Mouse (Mus musculus) heart, embryonic 12.5 days (tissue): ENCODE data around the gene Fam126b. TPM values are rescaled to one million over a fixed set of nuclear protein-coding genes. Genes with fewer than 3 reads are reported as not detected.
"Not testable (repeated sequence)": the region's sequence is repeated elsewhere in the genome, so short reads cannot be mapped to it uniquely, and the experiment has no call there.

ENCODE experiments used
- ATAC-seq: fragments of 200-750 bp; cut with Nextera tagmentation; 2 replicates; pipeline ENCODE4 v1.8.0; 2017; ENCODE audit warnings: moderate TSS enrichment, moderate library complexity; ENCODE audit not compliant: insufficient number of reproducible peaks, low FRiP score
- H3K27ac ChIP-seq: fragments of 300-500 bp; sonication (generic); 2 replicates; pipeline ENCODE4 v1.5.1; 2016; ENCODE audit warnings: mild to moderate bottlenecking, moderate library complexity; ENCODE audit not compliant: poor library complexity, severe bottlenecking
- H3K27me3 ChIP-seq: fragments of 300-500 bp; sonication (generic); replicated peaks from 2 replicates; pipeline ENCODE4 v1.6.1; 2016; ENCODE audit warnings: mild to moderate bottlenecking, moderate library complexity
- H3K36me3 ChIP-seq: fragments of 300-500 bp; sonication (generic); 2 replicates; pipeline ENCODE4 v1.6.1; 2016; ENCODE audit warnings: mild to moderate bottlenecking, moderate library complexity
- H3K4me1 ChIP-seq: fragments of 300-500 bp; sonication (generic); replicated peaks from 2 replicates; pipeline ENCODE4 v1.6.1; 2016; ENCODE audit warnings: mild to moderate bottlenecking
- H3K4me2 ChIP-seq: fragments of 300-500 bp; sonication (generic); 2 replicates; pipeline ENCODE4 v1.6.1; 2016; ENCODE audit warnings: mild to moderate bottlenecking, moderate library complexity
- H3K4me3 ChIP-seq: fragments of 300-500 bp; sonication (generic); 2 replicates; pipeline ENCODE4 v1.5.1; 2016; ENCODE audit warnings: mild to moderate bottlenecking
- H3K9ac ChIP-seq: fragments of 300-500 bp; sonication (generic); 2 replicates; pipeline ENCODE4 v1.6.1; 2016; ENCODE audit warnings: mild to moderate bottlenecking, moderate library complexity
- H3K9me3 ChIP-seq: fragments of 300-500 bp; sonication (generic); replicated peaks from 2 replicates; pipeline ENCODE4 v1.6.1; 2016; ENCODE audit warnings: mild to moderate bottlenecking, moderate library complexity
- WGBS: fragments of 180-500 bp; shearing (Covaris S2); methylation state at CpG from one replicate; pipeline ENCODE4 v1.1.7; 2016; 5-methylcytosine and 5-hydroxymethylcytosine counted together
- polyA plus RNA-seq: library from polyadenylated mRNA; unstranded; fragments of >200 nt; fragmentation: Nextera tagmentation; extraction: Ambion mirVana; gene quantifications from 2 replicates; pipeline ENCODE4 v1.2.1, GENCODE M21; 2016

The Fam126b gene
- polyA plus RNA-seq, 1 experiment from 2014 or later: 4.9 TPM

DNA sequence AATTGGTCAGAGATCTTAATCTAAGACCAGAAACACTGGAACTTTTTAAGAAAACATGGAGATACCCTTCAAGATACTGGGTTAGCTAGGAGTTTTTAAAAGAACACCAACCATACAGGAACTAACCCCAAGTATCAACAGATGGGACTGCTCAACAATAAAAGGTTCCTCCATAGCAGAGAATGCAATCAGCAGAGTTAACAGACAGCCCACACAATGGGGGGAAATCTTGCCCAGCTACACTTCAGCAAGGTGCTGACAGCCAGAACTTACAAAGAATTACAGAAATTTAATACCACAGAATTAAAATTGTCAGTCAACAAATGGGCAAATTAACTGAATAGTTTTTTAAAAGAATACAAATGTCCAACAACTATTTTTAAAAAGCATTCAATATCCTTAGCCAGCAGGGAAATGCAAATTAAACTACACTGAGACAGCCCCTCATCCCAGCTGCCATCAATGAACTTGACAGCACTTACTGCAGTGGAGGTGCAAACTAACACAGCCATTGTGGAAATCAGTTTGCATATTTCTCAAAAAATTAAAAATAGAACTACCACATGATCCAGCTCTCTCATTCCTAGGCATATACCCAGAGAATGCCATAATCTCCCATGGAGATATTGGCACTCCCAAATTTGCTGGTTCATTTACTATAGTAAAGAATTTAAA is 17.5 kb downstream of the Fam126b start:
- Histone ChIP-seq H3K27ac (no peak overlapping the region), H3K27me3 (no peaks in the 10 kb centered on the region), H3K9ac (no peak overlapping the region), H3K4me1 (no peaks in the 10 kb centered on the region), H3K4me3 (no peak overlapping the region), H3K36me3 (no peaks in the 10 kb centered on the region), H3K9me3 (no peaks in the 10 kb centered on the region), H3K4me2 (no peak overlapping the region)
- ATAC-seq: no peak

DNA sequence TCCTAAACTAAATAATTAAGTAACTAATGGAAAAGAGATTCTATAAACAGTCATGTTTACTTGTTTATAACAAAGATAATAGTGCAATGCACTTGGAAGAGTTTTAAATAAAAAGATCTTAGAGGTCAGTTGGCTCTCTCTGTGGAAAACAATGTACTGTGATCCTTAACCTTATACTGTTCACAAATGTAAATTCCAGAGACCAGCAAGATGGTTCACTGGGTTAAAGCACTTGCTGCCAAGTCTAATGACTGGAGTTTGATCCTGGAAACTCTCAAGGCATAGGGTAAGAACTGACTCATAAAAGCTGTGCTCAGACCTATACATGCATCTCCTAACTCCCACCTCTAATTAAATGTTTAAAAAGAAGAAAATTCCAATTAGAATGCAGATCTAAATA is 19.5 kb downstream of the Fam126b start:
- H3K9me3 ChIP-seq: no peaks in the 10 kb centered on the region
- H3K4me2 ChIP-seq: no peak overlapping the region
- H3K4me1 ChIP-seq: no peaks in the 10 kb centered on the region
- H3K9ac ChIP-seq: no peak overlapping the region
- no peaks in the 10 kb centered on the region for H3K27me3 ChIP-seq
- peaks cover 7% of the 10 kb centered on the region for H3K36me3 ChIP-seq
- no peak overlapping the region for H3K27ac ChIP-seq
- no peak for ATAC-seq
- no peak overlapping the region for H3K4me3 ChIP-seq

DNA sequence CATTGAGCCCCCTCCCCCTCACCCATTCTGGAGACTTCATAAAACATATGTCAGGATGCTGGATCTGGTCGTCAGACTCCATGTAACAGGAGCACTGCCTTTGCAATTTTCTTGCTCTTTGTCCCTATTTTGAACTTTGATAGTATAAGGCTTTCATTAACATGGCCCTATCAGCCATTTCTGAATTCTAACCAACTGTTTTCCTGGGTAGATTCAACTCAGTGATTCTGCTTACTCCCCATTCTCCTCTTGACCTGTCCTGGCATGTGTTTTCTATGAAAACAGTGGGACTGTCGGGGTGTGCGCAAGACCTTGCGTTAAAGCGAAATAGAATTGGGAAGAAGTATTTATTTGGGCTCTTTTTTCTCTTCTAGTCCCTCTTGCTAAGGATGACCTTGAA is 21.1 kb downstream of the Fam126b start:
- Histone ChIP-seq H3K4me3 (no peak overlapping the region), H3K4me2 (no peak overlapping the region), H3K27ac (no peak overlapping the region), H3K9ac (no peak overlapping the region), H3K36me3 (peaks cover 12% of the 10 kb centered on the region), H3K27me3 (no peaks in the 10 kb centered on the region), H3K9me3 (no peaks in the 10 kb centered on the region), H3K4me1 (no peaks in the 10 kb centered on the region)
- 90% methylated on average over 5 of the region's 5 CpGs for WGBS
- ATAC-seq: no peak

DNA sequence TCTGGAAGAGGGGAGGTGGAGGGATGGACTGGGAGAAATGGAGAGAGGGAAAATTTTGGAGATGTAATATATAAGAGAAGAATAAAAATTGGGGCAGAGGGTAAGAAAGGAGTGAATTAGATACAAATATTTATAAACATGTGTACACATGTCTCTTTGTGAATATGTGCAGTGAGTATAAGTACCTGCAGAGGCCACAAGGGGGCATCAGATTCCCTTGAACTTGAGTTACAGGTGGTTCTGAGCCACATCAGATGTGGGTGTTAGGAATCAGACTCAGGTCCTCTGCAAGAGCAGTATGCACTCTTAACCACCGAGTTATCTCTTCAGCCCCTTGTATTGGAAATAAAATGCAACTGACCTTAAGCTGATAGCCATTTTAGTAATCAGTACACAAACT is 23.7 kb downstream of the Fam126b start:
- Histone ChIP-seq H3K4me3 (no peak overlapping the region), H3K9ac (no peak overlapping the region), H3K27me3 (no peaks in the 10 kb centered on the region), H3K4me2 (no peak overlapping the region), H3K27ac (no peak overlapping the region), H3K36me3 (peaks cover 15% of the 10 kb centered on the region), H3K9me3 (no peaks in the 10 kb centered on the region), H3K4me1 (no peaks in the 10 kb centered on the region)
- no peak for ATAC-seq
- 91% methylated on average over 1 of the region's 1 CpGs for WGBS

DNA sequence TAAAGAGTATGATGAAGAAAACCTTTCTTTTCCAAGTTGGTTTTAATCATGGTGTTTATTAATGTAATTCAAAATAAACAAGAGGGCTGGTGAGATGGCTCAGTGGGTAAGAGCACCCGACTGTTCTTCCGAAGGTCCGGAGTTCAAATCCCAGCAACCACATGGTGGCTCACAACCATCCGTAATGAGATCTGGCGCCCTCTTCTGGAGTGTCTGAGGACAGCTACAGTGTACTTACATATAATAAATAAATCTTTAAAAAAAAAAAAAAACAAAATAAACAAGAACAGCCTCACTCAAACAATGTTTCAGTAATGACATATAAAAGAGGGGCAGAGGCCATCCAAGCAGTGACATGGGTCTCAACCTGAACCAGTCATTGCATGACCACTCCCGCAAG is 25.8 kb downstream of the Fam126b start:
- H3K4me3 ChIP-seq, H3K9me3 ChIP-seq, ATAC-seq, H3K9ac ChIP-seq, H3K27ac ChIP-seq, H3K4me1 ChIP-seq, H3K27me3 ChIP-seq, H3K4me2 ChIP-seq: not testable (repeated sequence)
- peaks cover 18% of the 10 kb centered on the region for H3K36me3 ChIP-seq
- WGBS: 90% methylated on average over 6 of the region's 6 CpGs

DNA sequence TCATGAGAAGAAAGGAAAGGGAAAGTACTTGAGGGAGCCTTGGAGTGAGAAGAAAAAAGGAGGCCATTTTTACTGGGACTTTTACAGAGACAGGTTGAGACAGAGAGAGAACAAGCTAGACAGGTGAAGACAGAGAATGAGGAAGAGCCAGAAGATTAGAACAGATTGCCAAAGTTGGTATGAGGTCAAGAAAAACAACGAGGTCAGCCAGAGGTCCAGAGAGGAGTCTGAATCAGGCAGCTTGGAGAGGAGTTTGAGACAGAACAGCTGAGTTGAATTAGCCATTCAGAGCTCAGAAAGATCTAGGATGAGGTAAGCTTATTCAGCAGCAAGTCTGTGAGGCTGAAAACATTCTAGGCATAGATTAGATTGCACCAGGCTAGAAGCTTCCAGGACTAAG is 44.7 kb downstream of the Fam126b start:
- Histone ChIP-seq H3K4me1 (no peaks in the 10 kb centered on the region), H3K4me3 (no peak overlapping the region), H3K9me3 (no peaks in the 10 kb centered on the region), H3K4me2 (no peak overlapping the region), H3K9ac (no peak overlapping the region), H3K27ac (no peak overlapping the region), H3K36me3 (peaks cover 51% of the 10 kb centered on the region), H3K27me3 (no peaks in the 10 kb centered on the region)
- 74% methylated on average over 1 of the region's 1 CpGs for WGBS
- ATAC-seq: no peak

DNA sequence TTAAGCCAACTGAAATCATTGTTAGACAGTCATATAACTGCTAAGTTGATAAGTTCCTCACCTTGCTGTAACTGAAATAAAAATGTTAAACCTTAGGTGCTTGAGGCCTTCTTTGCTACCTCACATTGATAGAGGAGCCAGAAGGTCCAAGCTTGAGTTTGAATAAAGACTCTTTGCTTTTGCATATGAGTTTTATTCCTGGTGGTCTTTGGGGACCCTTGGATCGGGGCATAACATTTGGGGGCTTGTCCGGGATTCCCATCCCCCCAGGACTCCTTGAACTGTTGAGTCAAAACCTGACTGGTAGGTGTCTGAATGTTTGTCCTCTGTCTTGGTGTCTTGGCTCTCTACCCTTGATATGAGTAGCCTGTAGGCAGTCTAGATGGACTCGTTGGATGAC is 78.9 kb downstream of the Fam126b start:
- Histone ChIP-seq H3K27me3 (no peaks in the 10 kb centered on the region), H3K9me3 (peaks cover 41% of the 10 kb centered on the region), H3K36me3 (peaks cover 20% of the 10 kb centered on the region), H3K4me3 (no peak overlapping the region), H3K27ac (no peak overlapping the region), H3K4me1 (peaks cover 10% of the 10 kb centered on the region), H3K4me2 (no peak overlapping the region), H3K9ac (no peak overlapping the region)
- WGBS: 93% methylated on average over 3 of the region's 3 CpGs
- ATAC-seq: no peak

DNA sequence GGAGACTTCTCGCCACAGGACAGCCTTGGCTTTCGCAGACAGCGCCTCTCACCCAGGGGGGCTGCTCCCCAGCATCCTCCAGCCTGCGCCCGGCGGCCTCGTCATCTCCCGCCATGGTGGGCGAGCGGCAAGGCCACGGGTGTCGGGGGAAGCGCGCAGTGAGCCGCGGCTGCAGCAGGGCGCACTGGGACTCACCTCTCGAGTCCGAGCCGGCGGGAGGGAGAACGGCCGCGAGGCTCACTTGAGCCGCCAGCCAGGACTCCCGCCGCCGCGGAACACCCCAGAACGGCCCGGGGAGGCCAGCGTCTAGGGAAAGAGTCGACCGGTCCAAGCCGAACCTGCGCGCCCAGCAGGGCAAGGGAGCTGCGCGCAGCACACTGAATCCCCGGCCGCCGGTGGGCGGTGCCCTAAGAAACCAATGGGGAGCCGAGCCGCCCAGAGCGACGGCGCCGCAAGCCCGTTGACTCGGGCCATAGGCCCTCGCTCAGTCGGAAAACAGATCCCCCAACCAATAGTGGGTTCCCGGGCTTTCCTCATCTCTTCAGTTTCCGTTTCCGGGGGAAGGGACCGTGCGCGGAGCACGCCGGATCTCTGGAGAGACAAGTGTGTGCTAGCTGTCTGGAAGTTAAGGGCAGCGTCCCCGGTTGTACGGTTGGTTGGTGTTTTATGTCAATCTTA is 81.4 kb downstream of the Fam126b start, which contains the start of gene Orc2:
Gene Orc2, minus strand, starts transcription at position 533 of the 678 bp plus-strand sequence.
- peak within 1 kb of the TSS; percentile 90 for H3K4me2 ChIP-seq
- peak within 1 kb of the TSS; percentile 83 for H3K4me3 ChIP-seq
- peaks cover 33% of the 10 kb centered on the region for H3K36me3 ChIP-seq
- ATAC-seq: peak; percentile 98
- peaks cover 10% of the 10 kb centered on the region for H3K4me1 ChIP-seq
- H3K9me3 ChIP-seq: peaks cover 27% of the 10 kb centered on the region
- H3K27me3 ChIP-seq: no peaks in the 10 kb centered on the region
- WGBS: under 1% methylated on average over 64 of the region's 64 CpGs
- H3K27ac ChIP-seq: peak within 1 kb of the TSS; percentile 87
- peak within 1 kb of the TSS; percentile 89 for H3K9ac ChIP-seq

DNA sequence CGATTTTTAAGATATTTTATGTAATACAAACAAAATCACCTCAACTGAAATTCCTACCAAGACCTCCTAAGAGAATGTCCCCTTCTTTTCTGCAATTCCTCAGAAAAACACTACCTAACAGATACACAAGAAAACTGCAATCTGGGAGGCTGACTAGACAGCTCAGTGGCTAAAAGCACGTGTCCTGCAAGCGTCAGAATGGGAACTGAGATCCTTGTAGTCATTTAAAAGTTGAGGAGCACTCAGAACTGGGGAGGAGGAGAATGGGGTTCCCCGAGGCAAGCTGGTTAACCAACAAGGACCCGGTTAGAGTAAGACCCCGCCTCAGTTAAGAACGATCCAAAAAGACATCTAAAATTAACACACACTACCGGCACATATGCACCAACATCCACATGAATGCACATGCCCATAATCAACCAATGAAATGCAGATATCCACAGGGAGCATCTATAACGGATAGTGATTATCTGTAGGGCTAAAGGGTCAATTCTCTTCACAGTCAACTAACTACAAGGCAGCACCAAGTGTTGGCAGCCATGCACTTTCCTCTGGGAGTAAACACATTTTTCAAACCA is 82.2 kb downstream of the Fam126b start:
- Histone ChIP-seq H3K36me3 (peaks cover 37% of the 10 kb centered on the region), H3K9ac (peak overlapping the region; percentile 89), H3K9me3 (peaks cover 20% of the 10 kb centered on the region), H3K27me3 (no peaks in the 10 kb centered on the region), H3K27ac (peak overlapping the region; percentile 87; the same call in 1 of the 2 replicates), H3K4me1 (peaks cover 10% of the 10 kb centered on the region), H3K4me3 (peak overlapping the region; percentile 83), H3K4me2 (peak overlapping the region; percentile 90)
- WGBS: 27% methylated on average over 9 of the region's 9 CpGs
- ATAC-seq: no peak

DNA sequence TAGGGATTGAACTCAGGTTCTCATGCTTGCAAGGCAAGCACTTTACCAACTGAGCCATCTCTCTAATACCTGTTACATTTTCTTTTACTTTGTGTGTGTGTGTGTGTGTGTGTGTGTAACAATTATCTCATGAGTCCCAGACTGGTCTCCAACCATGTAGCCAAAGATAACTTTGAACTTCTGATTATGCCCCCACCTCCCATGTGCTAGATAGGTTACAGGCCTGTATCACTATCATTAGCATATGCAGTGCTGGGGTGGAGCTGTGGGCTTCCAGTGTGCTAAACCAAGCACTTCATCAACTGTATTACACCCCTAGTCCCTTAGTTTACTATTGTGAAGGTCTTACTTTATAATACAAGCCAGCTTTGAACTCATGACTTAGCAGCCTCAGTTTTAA is 83.0 kb downstream of the Fam126b start:
- no peak for ATAC-seq
- H3K4me2 ChIP-seq: peak overlapping the region; percentile 25

DNA sequence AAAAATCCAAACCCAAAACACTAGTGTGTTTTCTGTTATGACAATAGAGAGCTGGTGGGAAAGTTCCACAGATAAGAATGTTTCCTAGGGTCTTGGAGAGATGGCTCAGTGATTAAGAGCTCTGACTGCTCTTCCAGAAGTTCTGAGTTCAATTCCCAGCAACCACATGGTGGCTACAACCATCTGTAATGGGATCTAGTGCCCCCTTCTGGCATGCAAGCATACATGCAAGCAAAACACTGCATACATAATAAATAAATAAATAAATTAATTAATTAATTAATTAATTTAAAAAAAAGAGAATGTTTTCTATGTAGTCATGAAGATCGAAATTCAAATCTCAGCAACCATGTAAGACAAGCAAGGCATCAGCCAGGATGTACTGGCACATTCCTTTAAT is 87.4 kb downstream of the Fam126b start:
- 90% methylated on average over 1 of the region's 1 CpGs for WGBS
- Histone ChIP-seq H3K4me3 (no peak overlapping the region), H3K36me3 (peaks cover 56% of the 10 kb centered on the region), H3K27ac (no peak overlapping the region), H3K4me1 (peaks cover 7% of the 10 kb centered on the region), H3K27me3 (no peaks in the 10 kb centered on the region), H3K9ac (no peak overlapping the region), H3K4me2 (no peak overlapping the region), H3K9me3 (no peaks in the 10 kb centered on the region)
- no peak for ATAC-seq

More for the DNA sequence above, 83.0 kb downstream of the Fam126b start:
- H3K27ac ChIP-seq: no peak overlapping the region
- no peaks in the 10 kb centered on the region for H3K27me3 ChIP-seq
- H3K36me3 ChIP-seq: peaks cover 36% of the 10 kb centered on the region
- H3K9me3 ChIP-seq: peaks cover 13% of the 10 kb centered on the region
- peaks cover 10% of the 10 kb centered on the region for H3K4me1 ChIP-seq
- no peak overlapping the region for H3K9ac ChIP-seq
- H3K4me3 ChIP-seq: 0 out of 2 replicates have a peak overlapping the region, but pooled peaks have one; percentile 83
